Mouse (Mus musculus) urinary bladder, postnatal 0 days (tissue): ENCODE results near the gene Olfr491. TPM values are rescaled to one million over a fixed set of nuclear protein-coding genes. Genes with fewer than 3 reads are reported as not detected.

Experiments used
- polyA plus RNA-seq: library from polyadenylated mRNA; unstranded; fragments of >200 nt; fragmentation: Nextera tagmentation; extraction: Ambion mirVana; gene quantifications from 2 replicates; pipeline ENCODE4 v1.2.1, GENCODE M21; 2015

Olfr491 gene
- not detected in 2 replicates for polyA plus RNA-seq

GRCm38 (mm10) chr7:108313151-108313550, at the start of gene Olfr491:
Olfr491 (plus strand) TSS chr7:108313451.

DNA sequence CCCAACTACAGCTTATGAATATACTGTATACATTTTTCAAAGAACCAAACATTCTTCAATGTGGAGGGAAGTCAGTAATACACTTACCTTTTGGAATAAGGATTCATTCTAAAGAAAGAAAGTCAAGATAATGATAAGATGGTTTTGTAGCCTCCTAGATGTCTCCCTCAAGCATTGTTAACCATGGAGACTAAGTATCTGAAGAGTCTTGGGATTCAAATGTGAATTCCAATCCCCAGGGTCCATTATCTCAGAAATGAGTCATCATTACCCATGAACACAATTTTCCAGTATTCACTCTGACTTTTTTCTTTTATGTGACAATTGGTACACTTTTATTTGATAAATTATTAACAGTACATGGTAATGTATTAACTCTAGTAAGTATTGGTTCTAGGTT, 24.4 kb upstream of the Olfr491 start, which contains the start of gene Olfr490:
TSS of gene Olfr490 (minus strand) at position 101 of the 400 bp plus-strand sequence.

DNA sequence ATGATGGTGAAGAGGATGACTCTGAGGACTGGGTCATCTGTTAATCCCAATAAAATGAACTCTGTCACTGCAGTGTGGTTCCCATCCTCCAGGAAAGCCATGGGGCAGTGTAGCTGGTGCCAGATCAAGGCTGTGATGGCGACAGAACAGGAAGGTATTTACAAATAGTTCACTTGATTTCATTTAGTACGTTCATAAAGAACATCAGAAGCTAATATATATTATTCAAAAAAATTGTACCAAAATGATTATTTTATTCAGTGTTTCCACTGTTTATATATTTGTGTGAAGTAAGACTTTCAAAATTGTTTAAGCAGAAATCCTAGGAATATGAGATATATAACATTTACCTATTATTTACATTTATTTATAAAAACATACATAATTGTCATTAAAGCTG, 10.3 kb downstream of the Olfr491 start, which contains the start of gene Olfr492:
TSS of gene Olfr492 (minus strand) at position 101 of the 400 bp plus-strand sequence.

GRCm38 (mm10) chr7:108346879-108347278, 33.6 kb downstream of the Olfr491 start, which contains the start of gene Olfr493:
Olfr493 (minus strand) TSS chr7:108346979.

GRCm38 (mm10) chr7:108365035-108365434, 51.8 kb downstream of the Olfr491 start, which contains the start of gene Olfr494:
Olfr494 (plus strand) TSS chr7:108365335.

Other genes with a start within 250 kb of the Olfr491 start
- gene Olfr480, start 246.1 kb upstream of the Olfr491 start, polyA plus RNA-seq, result not detected in 2 replicates
- not detected in 2 replicates for gene Olfr481, start 233.6 kb upstream of the Olfr491 start, polyA plus RNA-seq
- 0.12 TPM in 1 of 2 replicates, not detected in the other for gene Olfr482, start 215.9 kb upstream of the Olfr491 start, polyA plus RNA-seq
- gene Olfr483, start 212.6 kb upstream of the Olfr491 start, polyA plus RNA-seq, result not detected in 2 replicates
- not detected in 2 replicates for gene Olfr484, start 186.0 kb upstream of the Olfr491 start, polyA plus RNA-seq
- gene Olfr485, start 153.6 kb upstream of the Olfr491 start, polyA plus RNA-seq, result not detected in 2 replicates
- not detected in 2 replicates for gene Olfr486, start 140.7 kb upstream of the Olfr491 start, polyA plus RNA-seq
- not detected in 2 replicates for gene Olfr487, start 98.8 kb upstream of the Olfr491 start, polyA plus RNA-seq
- gene Olfr488, start 55.1 kb upstream of the Olfr491 start, polyA plus RNA-seq, result not detected in 2 replicates
- not detected in 2 replicates for gene Olfr490, start 24.5 kb upstream of the Olfr491 start, polyA plus RNA-seq
- not detected in 2 replicates for gene Olfr492, start 10.2 kb downstream of the Olfr491 start, polyA plus RNA-seq
- gene Olfr493, start 33.5 kb downstream of the Olfr491 start, polyA plus RNA-seq, result not detected in 2 replicates
- not detected in 2 replicates for gene Olfr494, start 51.9 kb downstream of the Olfr491 start, polyA plus RNA-seq
- not detected in 2 replicates for gene Olfr495, start 79.7 kb downstream of the Olfr491 start, polyA plus RNA-seq
- not detected in 2 replicates for gene Olfr497, start 107.0 kb downstream of the Olfr491 start, polyA plus RNA-seq
- gene Olfr498, start 151.9 kb downstream of the Olfr491 start, polyA plus RNA-seq, result not detected in 2 replicates
- gene Olfr502, start 211.6 kb downstream of the Olfr491 start, polyA plus RNA-seq, result not detected in 2 replicates
- gene Olfr503, start 231.1 kb downstream of the Olfr491 start, polyA plus RNA-seq, result not detected in 2 replicates